Mouse (Mus musculus): ENCODE results near the gene Hist1h2ae.
"Not testable (repeated sequence)": the region's sequence is repeated elsewhere in the genome, so short reads cannot be mapped to it uniquely, and the experiment has no call there.

The Hist1h2ae gene

DNA sequence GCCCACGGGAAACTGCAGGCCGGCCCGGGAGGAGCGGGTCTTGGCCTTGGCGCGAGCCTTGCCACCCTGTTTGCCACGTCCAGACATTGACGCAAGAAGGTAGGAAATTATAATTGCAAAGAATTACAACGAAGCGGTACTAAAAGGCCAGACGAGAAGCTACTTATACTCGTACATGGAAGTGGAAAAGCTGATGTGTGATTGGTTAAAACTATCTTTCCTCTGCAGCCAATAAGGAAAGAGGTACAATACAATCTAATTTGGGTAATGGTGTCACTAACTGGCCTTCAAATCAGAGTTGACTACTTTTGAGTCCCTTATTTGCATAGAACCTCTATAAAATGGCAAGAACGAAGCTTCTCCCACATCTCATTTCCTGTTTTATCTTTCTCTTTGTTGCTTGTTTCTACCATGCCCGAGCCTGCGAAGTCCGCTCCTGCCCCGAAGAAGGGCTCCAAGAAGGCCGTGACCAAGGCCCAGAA, at the start of gene Hist1h2ae, which contains the start of gene Hist1h2bg:
TSS of gene Hist1h2ae (minus strand) at position 199 of the 482 bp plus-strand sequence.
TSS of gene Hist1h2bg (plus strand) at position 375 of the 482 bp plus-strand sequence.
- DNase-seq (ENCODE audit: low read depth): peak; percentile 86

DNA sequence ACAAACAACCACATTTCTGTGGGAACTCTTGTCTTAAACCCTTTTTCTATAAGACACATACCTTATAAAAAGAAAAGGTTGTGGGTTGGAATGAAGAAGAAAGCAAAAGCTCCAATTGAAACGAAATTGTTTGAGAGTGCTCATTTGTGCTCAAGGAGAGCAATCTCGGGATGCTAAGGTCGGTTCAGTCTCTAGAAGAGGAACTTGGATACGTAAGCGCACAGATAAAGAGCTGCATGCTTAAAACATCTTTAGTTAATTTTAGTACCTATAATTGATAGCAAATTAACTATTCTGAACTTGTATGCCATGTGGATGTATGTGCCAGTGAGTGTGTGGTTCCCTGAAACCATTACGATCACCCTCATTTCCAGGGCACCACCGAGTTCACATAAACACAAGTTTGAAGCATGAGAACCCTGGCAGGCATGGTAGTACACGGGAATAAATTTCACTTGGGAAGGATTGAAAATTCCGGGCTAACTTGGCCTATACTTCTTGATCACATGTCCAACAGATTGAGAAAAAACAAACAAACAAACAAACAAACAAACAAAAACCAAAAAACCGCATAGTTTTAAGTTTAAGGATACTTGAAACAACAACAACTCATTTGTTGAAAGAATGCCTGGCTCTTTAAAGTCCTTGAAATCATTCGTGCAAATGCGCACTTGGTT, 49.2 kb upstream of the Hist1h2ae start:
- no peak for DNase-seq (ENCODE audit: low read depth)

DNA sequence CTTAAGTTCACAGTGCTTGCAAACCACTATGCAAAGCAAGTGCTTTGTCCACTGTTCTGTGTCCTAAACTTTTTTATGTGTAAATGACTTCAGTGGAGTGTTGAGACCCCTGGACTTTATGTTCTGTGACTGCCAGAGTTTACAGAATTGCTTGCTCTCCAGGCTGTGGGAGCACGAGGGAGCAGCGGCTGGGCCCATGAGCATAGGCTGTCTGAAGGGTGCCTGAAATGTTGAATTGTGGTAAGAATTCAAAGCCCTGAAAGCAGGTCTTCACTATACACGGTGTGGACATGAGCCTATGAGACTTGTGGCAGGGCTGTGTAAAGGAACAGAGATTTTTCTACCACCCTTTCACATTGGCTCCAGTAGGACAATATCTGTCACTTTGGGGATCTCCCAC, 40.6 kb upstream of the Hist1h2ae start:
- no peak for DNase-seq (ENCODE audit: low read depth)

DNA sequence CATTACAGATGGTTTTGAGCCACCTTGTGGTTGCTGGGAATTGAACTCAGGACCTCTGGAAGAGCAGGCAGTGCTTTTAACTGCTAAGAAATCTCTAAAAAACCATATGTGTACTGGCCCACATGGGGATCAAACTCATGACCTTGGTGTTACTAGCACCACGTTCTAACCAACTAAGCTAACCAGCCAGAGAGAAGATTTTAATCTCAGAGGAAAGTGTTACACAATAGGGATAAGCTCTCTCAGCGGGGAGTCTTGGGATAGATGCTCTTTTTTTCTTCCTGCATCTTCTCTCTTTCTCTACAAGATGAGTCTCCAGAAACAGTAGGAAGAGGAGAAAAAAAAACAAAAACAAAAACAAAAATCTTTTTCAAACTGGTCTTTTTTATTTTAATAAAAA, 39.4 kb upstream of the Hist1h2ae start:
- DNase-seq (ENCODE audit: low read depth): no peak

DNA sequence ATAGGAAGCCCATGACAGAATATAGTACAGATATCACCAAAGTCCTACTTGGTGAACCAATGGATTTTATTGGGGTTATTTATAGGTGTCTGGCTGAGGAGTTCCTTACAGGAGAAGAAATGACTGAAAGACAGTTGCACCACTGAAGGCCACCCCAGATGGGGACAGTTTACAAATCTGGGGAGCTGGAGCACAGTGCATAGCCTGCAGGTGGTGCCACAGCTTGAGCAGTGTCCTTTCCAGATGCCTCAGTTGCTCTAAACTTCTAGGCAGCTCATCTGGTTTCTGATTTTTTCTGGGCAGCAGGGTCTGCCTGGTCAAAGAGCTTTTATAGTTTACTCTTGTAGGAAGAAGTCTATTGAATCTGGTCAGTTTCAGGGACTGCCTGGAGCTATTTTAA, 38.8 kb upstream of the Hist1h2ae start:
- no peak for DNase-seq (ENCODE audit: low read depth)

DNA sequence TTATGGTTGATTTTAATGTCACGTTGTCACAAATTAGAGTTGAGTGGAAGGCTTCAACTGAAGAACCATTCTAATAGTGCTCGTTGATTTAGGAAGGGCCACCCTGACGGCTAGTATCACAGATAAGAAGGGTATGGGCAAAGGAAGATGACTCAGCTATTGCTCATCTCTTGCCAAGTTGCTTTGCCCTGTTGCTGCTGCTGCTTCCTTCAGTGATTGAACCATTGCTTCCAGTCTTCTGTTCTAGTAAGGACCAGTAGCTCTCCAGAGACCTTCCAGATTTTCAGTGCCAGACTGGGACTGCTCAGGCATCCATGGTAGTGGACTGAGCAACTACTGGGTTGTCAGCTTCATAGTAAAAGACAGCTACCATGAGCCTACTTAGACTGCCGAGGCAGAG, 38.2 kb upstream of the Hist1h2ae start:
- no peak for DNase-seq (ENCODE audit: low read depth)

DNA sequence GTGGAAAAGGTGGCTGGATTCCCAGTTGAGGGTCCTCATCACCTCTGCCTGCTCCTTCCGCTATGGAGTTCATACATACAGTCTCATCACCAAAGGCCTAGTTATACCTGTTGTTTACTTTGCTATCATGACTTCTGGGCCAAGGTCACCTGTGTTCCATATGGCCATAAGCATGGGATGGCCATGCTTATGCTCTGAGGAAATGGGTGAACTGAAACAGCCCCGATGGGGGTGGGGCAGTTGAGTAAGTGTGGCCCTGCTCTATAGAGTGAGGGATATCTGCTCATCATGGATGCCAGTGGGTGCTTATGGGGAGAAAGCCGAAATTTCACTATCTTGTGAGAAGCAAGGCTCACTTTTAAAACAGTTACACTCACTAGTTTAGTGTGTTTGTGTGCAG, 34.0 kb upstream of the Hist1h2ae start:
- DNase-seq (ENCODE audit: low read depth): no peak

DNA sequence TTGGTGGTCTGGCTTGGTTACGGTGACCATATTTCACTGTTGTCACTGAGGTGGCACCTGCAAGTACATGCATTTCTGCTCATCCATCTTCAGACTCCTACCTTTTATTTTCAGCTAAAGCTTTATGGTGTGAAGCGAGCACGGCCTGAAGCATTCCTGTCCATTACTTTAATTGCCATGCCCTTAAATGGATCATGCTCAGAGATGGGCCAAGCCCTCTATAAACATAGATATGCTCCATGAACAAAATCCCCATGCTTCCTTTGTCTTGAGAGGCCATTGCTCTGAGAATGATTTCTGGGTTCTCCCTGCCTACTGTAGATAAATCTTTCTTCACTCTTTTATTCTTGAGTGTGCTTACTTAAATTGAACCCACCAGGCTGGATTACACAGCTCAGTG, 33.4 kb upstream of the Hist1h2ae start:
- no peak for DNase-seq (ENCODE audit: low read depth)

DNA sequence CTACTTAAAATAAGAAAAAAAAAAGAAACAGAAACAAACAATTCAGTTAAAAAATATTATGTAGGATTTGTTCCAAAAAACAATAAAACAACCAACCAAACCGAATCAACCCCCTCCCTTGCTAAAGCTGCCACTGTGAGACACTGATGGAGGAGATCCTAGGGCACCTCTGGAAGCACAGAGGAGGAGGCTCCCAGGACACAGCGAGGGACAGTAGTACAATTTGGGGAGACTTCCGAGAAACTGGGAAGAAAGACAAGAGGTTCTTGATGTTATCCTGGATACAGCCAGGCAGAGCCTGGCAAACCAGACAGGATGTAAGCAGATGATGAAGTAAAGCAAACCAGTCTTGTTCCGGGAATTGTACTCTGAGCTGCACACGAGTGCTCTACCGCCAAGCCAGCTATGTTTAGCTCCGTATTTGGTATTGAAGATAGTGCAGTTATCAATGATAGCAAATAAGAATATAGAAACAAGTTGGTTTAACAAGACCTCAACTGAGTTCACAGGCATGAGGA, 32.2 kb upstream of the Hist1h2ae start:
- no peak for DNase-seq (ENCODE audit: low read depth)

DNA sequence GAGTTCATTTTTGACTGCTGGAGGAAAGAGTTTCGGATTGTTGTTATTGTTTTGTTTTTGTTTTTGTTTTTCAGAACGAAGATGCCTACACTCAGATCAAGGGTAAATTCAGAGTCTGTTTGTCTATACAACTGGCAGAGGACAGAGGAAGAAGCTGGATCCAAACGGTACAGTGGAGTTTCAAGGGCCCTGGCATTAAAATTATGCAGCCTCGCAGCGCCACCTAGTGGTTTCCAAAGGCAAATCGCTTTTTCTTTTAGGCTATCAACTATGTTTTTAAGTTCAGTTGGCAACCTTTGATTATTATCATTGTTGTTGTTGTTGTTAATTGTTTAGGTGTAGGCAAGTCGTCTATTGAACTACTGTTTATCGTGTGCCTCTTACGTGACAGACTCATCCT, 26.9 kb upstream of the Hist1h2ae start:
- DNase-seq (ENCODE audit: low read depth): no peak

DNA sequence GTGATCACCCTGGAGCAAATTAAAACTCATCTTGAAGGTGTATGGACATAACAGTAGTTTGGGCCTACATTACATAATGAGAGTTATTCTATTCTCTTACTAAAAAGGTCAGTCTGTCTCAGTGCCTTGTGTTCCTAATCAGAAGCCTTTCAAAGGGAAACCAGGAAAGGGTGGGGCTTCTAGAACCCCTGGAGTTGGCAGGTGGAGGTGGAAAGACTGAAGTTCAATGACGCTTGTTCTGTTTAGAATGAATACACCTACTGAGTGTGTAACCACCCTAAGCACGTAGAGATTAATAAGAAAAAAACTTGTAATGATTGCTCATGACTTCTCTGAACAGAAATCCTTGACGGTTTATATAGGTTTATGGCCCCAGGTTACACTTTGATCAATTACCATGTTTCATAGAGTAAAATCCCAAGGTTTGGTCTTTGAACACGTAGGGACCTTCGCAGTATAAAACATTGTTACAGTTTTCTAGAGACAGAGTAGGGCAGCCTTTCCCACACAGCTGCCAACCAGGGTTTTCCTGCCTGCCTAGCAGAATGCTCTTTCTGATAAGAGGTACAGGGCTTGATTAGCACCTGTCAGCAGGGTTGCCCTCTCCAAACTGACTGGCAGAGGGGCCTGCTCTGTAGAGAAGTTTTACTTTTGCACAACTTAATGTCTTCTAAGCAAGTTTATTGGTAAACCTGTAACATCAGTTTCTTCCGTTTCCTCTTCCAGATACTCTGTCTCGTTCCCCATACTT, 24.8 kb upstream of the Hist1h2ae start:
- DNase-seq (ENCODE audit: low read depth): no peak

DNA sequence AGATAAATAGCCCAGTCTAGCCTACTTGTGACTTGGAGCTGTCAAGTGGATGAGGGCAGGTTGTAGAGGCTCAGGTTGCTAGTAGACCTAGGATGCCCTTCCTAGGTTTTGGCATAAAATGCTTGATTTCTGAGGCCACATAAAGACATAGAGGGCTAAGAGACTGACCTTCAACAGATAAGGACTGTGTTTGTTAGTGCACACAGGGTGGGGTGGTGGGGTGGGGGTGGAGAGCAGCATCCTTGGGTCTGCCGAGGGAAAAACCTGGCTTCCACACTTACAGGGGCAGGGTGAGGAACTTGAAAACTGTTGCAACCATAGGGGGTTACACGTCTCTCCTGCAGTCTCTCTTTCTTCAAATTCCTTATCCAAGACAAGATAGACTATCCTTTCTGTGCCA, 24.2 kb upstream of the Hist1h2ae start:
- no peak for DNase-seq (ENCODE audit: low read depth)

DNA sequence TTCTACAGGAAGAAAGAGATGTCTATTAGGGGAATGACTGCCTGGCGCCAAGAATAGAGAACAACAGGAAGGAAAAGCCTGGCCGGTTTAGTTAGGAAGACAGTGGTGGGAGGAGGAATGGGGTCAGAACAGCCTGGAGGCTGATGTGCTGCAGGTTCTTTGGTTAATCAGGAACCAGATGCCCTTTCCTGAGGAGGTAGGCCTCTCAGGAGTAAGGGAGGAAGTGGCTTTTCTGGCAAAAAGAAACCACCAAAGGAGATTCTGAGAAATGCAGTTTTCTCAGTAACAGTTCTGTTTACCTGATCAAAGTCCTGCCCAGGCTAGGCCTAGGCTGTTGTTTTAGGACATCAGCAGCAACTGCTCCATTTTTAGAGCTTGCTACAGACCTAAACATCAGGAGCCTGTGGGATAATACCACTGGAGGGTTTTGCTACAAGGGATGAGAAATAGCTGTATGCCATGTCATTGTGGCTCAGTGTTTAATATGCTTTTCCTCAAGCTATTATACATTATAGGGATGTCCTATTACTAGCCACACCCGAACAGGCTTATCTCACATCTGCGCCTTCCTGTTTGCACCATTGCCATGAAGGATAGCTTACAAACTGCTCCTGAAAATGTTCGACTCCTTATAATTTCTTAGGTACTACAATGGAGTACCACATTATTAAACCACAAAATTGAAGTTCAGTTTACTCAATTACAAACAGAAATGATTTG, 22.2 kb upstream of the Hist1h2ae start:
- DNase-seq (ENCODE audit: low read depth): no peak

DNA sequence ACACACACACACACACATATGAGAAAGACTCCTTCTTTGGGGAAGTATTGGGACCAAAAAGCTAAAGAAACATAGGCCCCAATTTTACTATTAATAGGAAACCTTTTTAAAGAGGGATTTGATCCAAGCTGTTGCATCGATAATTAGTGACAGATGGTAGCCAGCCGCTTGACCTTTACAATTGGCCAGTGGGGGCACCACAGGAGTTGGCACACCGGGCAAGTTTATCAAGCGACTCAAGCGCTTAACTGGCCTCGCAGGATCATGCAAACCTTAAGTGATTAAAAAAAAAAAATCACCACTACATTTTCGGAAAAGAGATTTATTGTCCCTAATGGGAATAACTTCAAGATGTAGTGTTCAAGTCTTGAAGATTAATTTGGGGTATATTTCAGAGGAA, 21.6 kb upstream of the Hist1h2ae start:
- DNase-seq (ENCODE audit: low read depth): no peak

DNA sequence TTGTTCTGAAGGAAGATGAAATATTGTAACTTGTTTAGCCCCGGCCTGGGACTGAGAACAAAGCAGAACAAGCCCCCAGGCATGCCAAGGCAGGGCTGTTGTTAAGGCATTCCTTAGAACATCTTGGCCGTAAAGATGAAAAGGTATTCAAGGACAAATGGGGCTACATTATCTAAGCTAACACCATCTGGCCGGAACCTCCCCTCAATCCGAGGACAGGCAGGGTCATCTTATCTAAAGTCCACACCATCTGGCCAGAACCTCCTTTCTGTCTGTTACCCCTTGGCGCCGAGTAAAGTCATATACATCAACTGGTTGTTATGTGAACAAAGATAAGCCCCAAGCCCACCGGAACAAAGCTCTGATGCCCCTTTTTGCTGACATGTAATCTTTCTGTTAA, 20.9 kb upstream of the Hist1h2ae start:
- DNase-seq (ENCODE audit: low read depth): not testable (repeated sequence)

DNA sequence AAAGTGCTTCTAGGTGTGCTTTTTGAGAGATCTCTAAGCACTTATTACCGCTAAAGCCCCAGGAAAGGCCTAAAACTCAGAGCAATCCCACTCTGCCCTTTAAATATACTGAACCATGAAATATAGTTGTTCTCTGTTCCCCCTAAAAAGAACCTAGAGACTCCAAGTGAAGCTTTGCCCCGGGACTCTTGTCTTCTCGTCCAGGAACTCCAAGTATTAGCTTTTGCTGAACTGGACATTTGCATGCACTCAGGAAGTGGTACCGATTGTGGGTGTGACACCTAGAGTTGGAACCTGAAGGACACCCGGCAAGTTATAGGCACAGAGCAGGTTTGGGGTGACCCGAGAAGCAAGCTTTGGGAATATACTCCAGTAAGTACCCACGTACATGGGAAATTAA, 20.2 kb upstream of the Hist1h2ae start:
- no peak for DNase-seq (ENCODE audit: low read depth)

DNA sequence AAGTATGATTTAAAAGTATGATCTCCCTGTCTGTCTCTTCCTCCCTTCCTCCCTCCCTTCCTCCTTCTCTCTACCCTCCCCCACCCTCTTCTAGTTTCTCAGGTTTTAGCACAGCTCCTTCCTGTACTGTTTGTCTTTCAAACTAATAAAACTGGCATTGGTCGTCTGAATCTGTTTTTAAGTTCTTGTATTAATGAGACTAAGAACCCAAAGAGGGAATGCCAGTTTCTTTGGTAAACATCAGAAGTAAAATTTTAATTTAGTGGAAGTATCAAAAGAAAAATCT, 15.9 kb upstream of the Hist1h2ae start:
- DNase-seq (ENCODE audit: low read depth): no peak

DNA sequence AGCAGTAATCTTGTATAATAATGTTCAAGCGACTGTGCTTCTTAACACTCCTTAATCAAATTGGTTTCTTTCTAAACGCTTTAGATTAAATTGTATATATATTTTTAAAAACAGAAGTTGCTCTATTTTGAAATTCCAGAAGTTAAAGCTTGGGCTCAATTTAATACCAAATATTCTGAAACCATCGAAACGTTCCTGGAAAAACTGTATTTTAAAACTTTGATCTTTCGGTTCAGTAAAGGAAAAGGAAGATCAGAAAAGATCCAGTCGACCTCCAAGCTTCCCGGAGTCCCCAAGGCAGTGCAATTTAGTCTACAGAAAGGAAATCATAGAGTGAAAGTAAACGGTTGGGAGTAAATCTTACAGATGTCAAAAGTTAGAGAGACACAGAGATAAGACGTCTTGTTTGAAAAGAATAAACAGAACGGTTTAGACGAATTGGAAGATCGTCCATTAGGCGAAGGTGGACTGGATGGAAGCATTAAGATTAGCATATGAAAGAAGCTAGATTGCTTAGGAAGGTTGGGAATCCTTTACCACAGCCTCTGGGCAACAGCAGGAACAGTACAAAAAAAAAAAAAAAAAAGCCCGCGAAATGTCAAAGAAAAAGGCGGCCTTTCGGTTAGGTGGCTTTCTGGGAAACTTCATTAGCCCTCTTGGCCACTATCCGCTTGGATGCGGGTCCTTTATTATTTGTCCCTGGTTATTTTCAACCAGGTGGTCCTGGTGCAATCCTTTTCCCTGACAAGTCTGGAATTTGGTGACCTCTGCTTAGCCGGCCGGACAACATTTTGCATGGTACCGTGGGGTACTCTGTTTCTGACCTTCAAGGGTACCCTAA, 15.3 kb upstream of the Hist1h2ae start:
- no peak for DNase-seq (ENCODE audit: low read depth)

DNA sequence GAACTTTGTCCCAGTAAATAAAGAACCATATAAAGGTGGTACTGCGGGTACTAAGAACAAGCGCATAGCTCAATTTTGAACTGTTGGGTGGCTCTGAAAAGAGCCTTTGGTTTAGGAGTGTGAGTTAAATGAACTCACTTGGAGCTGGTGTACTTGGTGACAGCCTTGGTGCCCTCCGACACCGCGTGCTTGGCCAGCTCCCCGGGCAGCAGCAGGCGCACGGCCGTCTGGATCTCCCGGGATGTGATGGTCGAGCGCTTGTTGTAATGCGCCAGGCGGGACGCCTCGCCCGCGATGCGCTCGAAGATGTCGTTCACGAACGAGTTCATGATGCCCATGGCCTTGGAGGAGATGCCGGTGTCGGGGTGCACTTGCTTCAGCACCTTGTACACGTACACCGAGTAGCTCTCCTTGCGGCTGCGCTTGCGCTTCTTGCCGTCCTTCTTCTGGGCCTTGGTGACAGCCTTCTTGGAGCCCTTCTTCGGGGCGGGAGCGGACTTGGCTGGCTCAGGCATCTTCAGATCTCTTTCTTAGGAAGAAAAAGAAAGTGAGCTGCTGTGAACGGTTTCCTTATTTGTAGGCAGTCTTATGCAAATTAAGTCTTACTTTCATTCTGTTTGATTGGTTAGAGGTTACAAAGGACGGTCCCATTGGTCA, 14.6 kb upstream of the Hist1h2ae start:
- peak; percentile 86 for DNase-seq (ENCODE audit: low read depth)

DNA sequence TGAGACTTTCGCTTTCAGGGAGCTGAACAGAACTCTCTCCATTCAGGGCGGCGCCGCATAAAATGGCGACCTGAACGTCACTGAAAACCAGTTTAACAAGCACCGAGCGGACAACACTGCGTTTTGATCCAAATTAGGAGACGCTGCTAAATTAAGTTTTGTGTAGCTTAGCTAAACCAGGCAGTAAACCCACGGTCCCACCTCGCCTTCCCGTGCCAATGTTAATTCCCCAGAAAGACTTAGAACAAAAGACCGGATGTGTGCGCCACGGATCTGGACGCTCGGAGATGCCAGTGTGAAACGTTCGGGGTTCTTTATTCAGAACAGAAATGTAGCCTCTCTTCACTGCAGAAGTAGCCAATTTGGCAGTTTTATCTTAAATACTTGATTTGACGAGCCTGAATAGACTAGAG, 14.0 kb upstream of the Hist1h2ae start:
- DNase-seq (ENCODE audit: low read depth): no peak

DNA sequence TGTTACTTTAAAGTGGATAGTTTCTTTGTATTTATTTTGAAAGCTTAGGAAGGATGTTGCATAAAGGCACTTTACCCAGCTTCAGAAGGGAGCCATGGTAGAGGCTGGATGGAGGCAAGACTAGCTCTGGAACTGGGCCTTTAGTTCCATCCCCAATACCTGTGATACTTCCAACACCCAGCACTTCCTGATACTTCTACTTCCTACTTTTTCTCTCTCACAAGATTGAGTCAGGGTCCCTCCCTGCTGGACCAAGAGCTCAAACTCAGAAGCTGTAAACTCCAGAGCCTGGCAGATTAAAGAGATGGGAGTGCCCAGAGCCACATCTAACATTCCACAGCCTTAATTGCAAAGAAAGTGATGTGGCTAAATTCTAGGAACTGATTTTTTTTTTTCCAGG, 13.3 kb upstream of the Hist1h2ae start:
- DNase-seq (ENCODE audit: low read depth): no peak

Measured in c-Kit-positive CD71-negative TER-119-negative erythroid progenitor cells, embryonic 14.5 days (primary cell).